Mouse (Mus musculus): ENCODE results near the gene Jkamp. TPM values are rescaled to one million over a fixed set of nuclear protein-coding genes. Genes with fewer than 3 reads are reported as not detected.

Jkamp gene
- polyA plus RNA-seq (2015; fragmentation: Nextera tagmentation; extraction: Ambion mirVana): 73.2 and 78.8 TPM in 2 replicates

GRCm38 (mm10) chr12:72085329-72086165 is at the start of gene Jkamp, which contains the start of gene L3hypdh:
Gene Jkamp, plus strand, starts transcription at chr12:72085589.
Gene L3hypdh, minus strand, starts transcription at chr12:72085439.
- under 1% methylated on average over 52 of the region's 60 CpGs for WGBS
- peaks cover 6% of the 10 kb centered on the region; the same call in 1 of the 2 replicates for H3K4me1 ChIP-seq (ENCODE audit: insufficient read depth, low read depth, low read length)
- DNase-seq (ENCODE audit: low spot score) (peak; percentile 100), ATAC-seq (peak; percentile 96)
- H3K27me3 ChIP-seq (replicated peaks; ENCODE audit: insufficient read depth, low read length): no peaks in the 10 kb centered on the region
- H3K36me3 ChIP-seq (ENCODE audit: insufficient read depth, low read length): no peaks in the 10 kb centered on the region
- TF ChIP-seq CTCF (IDR thresholded peaks at IDR 0.05) (peak; percentile 38; the same call in 1 of the 2 replicates), EP300 (IDR thresholded peaks at IDR 0.05) (peak; percentile 60; the same call in 1 of the 2 replicates)
- peak within 1 kb of the TSS; percentile 71 for H3K9ac ChIP-seq (replicated peaks; ENCODE audit: low read depth)
- peak within 1 kb of the TSS; percentile 96 for H3K27ac ChIP-seq (ENCODE audit: low read length)
- H3K4me2 ChIP-seq (replicated peaks; ENCODE audit: low read depth, low read length): peak within 1 kb of the TSS; percentile 89
- peak within 1 kb of the TSS; percentile 71 for H3K4me3 ChIP-seq (ENCODE audit: low read depth, low read length)
- no peaks in the 10 kb centered on the region for H3K9me3 ChIP-seq (ENCODE audit: low read length)

- no peak overlapping the region for H3K9ac ChIP-seq (replicated peaks; ENCODE audit: low read depth)
- TF ChIP-seq EP300 (IDR thresholded peaks at IDR 0.05) (no peak), CTCF (IDR thresholded peaks at IDR 0.05) (no peak)
- no peaks in the 10 kb centered on the region for H3K9me3 ChIP-seq (ENCODE audit: low read length)
- no peaks in the 10 kb centered on the region for H3K27me3 ChIP-seq (replicated peaks; ENCODE audit: insufficient read depth, low read length)
- H3K4me1 ChIP-seq (ENCODE audit: insufficient read depth, low read depth, low read length): no peaks in the 10 kb centered on the region
- ATAC-seq (no peak), DNase-seq (ENCODE audit: low spot score) (no peak)
- H3K4me3 ChIP-seq (ENCODE audit: low read depth, low read length): no peak overlapping the region
- no peak overlapping the region for H3K4me2 ChIP-seq (replicated peaks; ENCODE audit: low read depth, low read length)
- no peaks in the 10 kb centered on the region for H3K36me3 ChIP-seq (ENCODE audit: insufficient read depth, low read length)
- H3K27ac ChIP-seq (ENCODE audit: low read length): no peak overlapping the region
- WGBS: 36% methylated on average over 9 of the region's 9 CpGs
Observed at GRCm38 (mm10) chr12:72036097-72036661, 49.2 kb upstream of the Jkamp start.

GRCm38 (mm10) chr12:72037049-72037448 is 48.3 kb upstream of the Jkamp start:
- H3K4me1 ChIP-seq (ENCODE audit: insufficient read depth, low read depth, low read length): no peaks in the 10 kb centered on the region
- WGBS: 68% methylated on average over 6 of the region's 6 CpGs
- no peaks in the 10 kb centered on the region for H3K9me3 ChIP-seq (ENCODE audit: low read length)
- TF ChIP-seq CTCF (IDR thresholded peaks at IDR 0.05): no peak
- no peak for TF ChIP-seq EP300 (IDR thresholded peaks at IDR 0.05)
- no peak overlapping the region for H3K4me2 ChIP-seq (replicated peaks; ENCODE audit: low read depth, low read length)
- H3K9ac ChIP-seq (replicated peaks; ENCODE audit: low read depth): no peak overlapping the region
- ATAC-seq (no peak), DNase-seq (ENCODE audit: low spot score) (no peak)
- H3K4me3 ChIP-seq (ENCODE audit: low read depth, low read length): no peak overlapping the region
- no peak overlapping the region for H3K27ac ChIP-seq (ENCODE audit: low read length)
- H3K27me3 ChIP-seq (replicated peaks; ENCODE audit: insufficient read depth, low read length): no peaks in the 10 kb centered on the region
- no peaks in the 10 kb centered on the region for H3K36me3 ChIP-seq (ENCODE audit: insufficient read depth, low read length)

- Histone ChIP-seq H3K9me3 (ENCODE audit: low read length) (no peaks in the 10 kb centered on the region), H3K9ac (replicated peaks; ENCODE audit: low read depth) (no peak overlapping the region), H3K27ac (ENCODE audit: low read length) (no peak overlapping the region), H3K27me3 (replicated peaks; ENCODE audit: insufficient read depth, low read length) (no peaks in the 10 kb centered on the region), H3K4me2 (replicated peaks; ENCODE audit: low read depth, low read length) (no peak overlapping the region), H3K4me3 (ENCODE audit: low read depth, low read length) (no peak overlapping the region), H3K36me3 (ENCODE audit: insufficient read depth, low read length) (no peaks in the 10 kb centered on the region), H3K4me1 (ENCODE audit: insufficient read depth, low read depth, low read length) (no peaks in the 10 kb centered on the region)
- ATAC-seq (no peak), DNase-seq (ENCODE audit: low spot score) (no peak)
- TF ChIP-seq EP300 (IDR thresholded peaks at IDR 0.05) (no peak), CTCF (IDR thresholded peaks at IDR 0.05) (no peak)
- WGBS: 65% methylated on average over 2 of the region's 2 CpGs
Observed at GRCm38 (mm10) chr12:72038866-72039265, 46.5 kb upstream of the Jkamp start.

GRCm38 (mm10) chr12:72039501-72039900 is 45.9 kb upstream of the Jkamp start:
- WGBS: 39% methylated on average over 8 of the region's 8 CpGs
- Histone ChIP-seq H3K36me3 (ENCODE audit: insufficient read depth, low read length) (no peaks in the 10 kb centered on the region), H3K4me1 (ENCODE audit: insufficient read depth, low read depth, low read length) (no peaks in the 10 kb centered on the region), H3K27me3 (replicated peaks; ENCODE audit: insufficient read depth, low read length) (no peaks in the 10 kb centered on the region), H3K9ac (replicated peaks; ENCODE audit: low read depth) (no peak overlapping the region), H3K9me3 (ENCODE audit: low read length) (no peaks in the 10 kb centered on the region), H3K4me3 (ENCODE audit: low read depth, low read length) (no peak overlapping the region), H3K27ac (ENCODE audit: low read length) (no peak overlapping the region), H3K4me2 (replicated peaks; ENCODE audit: low read depth, low read length) (no peak overlapping the region)
- ATAC-seq: no peak
- TF ChIP-seq CTCF (IDR thresholded peaks at IDR 0.05) (no peak), EP300 (IDR thresholded peaks at IDR 0.05) (no peak)
- DNase-seq (ENCODE audit: low spot score): no peak

GRCm38 (mm10) chr12:72041238-72041637 is 44.2 kb upstream of the Jkamp start:
- Histone ChIP-seq H3K4me3 (ENCODE audit: low read depth, low read length) (no peak overlapping the region), H3K4me1 (ENCODE audit: insufficient read depth, low read depth, low read length) (no peaks in the 10 kb centered on the region), H3K9ac (replicated peaks; ENCODE audit: low read depth) (no peak overlapping the region), H3K27ac (ENCODE audit: low read length) (no peak overlapping the region), H3K27me3 (replicated peaks; ENCODE audit: insufficient read depth, low read length) (no peaks in the 10 kb centered on the region), H3K4me2 (replicated peaks; ENCODE audit: low read depth, low read length) (no peak overlapping the region), H3K36me3 (ENCODE audit: insufficient read depth, low read length) (no peaks in the 10 kb centered on the region), H3K9me3 (ENCODE audit: low read length) (no peaks in the 10 kb centered on the region)
- WGBS: 88% methylated on average over 3 of the region's 3 CpGs
- no peak for DNase-seq (ENCODE audit: low spot score)
- TF ChIP-seq EP300 (IDR thresholded peaks at IDR 0.05) (no peak), CTCF (IDR thresholded peaks at IDR 0.05) (no peak)
- ATAC-seq: no peak

Data from lung, postnatal 0 days (tissue).